ENCODE assay signal across 26 mouse cellular contexts in the genomic region with DNA sequence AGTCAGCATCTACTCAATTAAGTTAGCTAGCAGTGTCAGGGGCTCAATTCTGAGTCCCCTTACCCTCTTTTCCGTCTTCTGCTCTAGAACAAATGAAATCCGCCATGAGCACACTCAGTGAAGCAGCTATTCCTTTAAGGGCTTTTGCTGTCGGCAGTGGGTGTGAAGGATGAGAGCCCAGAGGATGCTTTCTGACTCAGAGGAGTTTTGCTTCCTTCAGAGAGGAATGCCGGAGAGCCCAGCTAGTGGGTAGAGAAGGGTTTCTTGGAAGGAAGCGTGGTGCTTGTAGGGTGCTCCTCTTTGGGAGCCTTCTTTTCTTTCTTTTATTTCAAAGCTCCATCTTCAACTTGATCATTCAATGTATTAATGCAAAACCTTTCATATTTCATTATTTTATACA. TPM values are rescaled to one million over a fixed set of nuclear protein-coding genes. Genes with fewer than 3 reads are reported as not detected.
"Had no signal": no experiment of that assay in that cellular context is flagged by ENCODE, and none has a peak within 500 bp of the region (broad histone marks: within the 10 kb centered on the region; RNA-seq: fewer than 3 reads in every experiment).

No protein-coding gene starts in this region.

- ATAC-seq: liver, embryonic 12.5 days; liver, postnatal 0 days; lung, postnatal 0 days; midbrain, embryonic 13.5 days; midbrain, embryonic 15.5 days; midbrain, embryonic 16.5 days had no signal

- DNase-seq: left cerebral cortex, postnatal 4 days; liver; liver, embryonic 13.5 days; liver, postnatal 0 days; lung, adult 18-20 months; lung, adult 2 months; lung, embryonic 14.5 days; lung, postnatal 10 days; lung, postnatal 14 days; lung, postnatal 36 days; lung, postnatal 4 days; midbrain, embryonic 14.5 days had no signal

RNA-seq across cellular contexts. Expression of a gene that starts 10.1 kb away (rescaled TPM):
- total RNA-seq: left cerebral cortex, postnatal 10 days; left cerebral cortex, postnatal 14 days; left cerebral cortex, postnatal 25 days; left cerebral cortex, postnatal 36 days; left cerebral cortex, postnatal 4 days; liver, adult 2 months; megakaryocyte progenitor cell, adult 5-6 weeks; megakaryocyte, adult 5-6 weeks; megakaryocyte-erythroid progenitor cell, adult 5-6 weeks; monocyte, adult 5-6 weeks had no signal
